Mouse (Mus musculus) cerebellum, adult 9-11 months (tissue): ENCODE measurements around the gene Pigu.

ENCODE experiments used
- DNase-seq: peaks from one replicate; pipeline ENCODE4 v3.0.0; 2022

Pigu gene

GRCm38 (mm10) chr2:155235746-155236361 is 121.4 kb downstream of the Pigu start:
- peak; percentile 16 for DNase-seq
